ENCODE assay signal across 9 mouse cellular contexts in the genomic region with DNA sequence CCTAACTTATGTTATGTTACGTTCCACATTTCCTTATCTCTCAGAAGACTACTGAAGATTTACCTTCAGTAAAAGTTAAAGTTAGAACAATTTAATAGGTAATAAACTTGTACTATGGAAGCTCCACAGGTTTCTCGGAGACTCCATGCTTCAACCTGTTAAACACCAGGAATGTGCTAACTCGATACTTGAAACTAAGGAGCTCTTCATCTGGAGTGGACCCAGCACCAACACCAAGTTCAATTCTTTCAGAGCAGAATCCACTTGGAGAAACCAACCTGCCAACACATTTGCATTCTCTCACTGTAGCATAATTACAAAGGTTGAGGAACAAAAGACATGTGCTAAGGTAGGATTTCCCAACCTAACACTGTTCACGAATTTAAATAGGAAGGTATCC. TPM values are rescaled to one million over a fixed set of nuclear protein-coding genes. Genes with fewer than 3 reads are reported as not detected.
DNase-seq lines count a peak whose midpoint lies in the region; ATAC-seq lines count a peak whose summit lies in the region.
"Had no signal": no experiment of that assay in that cellular context is flagged by ENCODE, and none has a peak within 500 bp of the region (broad histone marks: within the 10 kb centered on the region; RNA-seq: fewer than 3 reads in every experiment).

No protein-coding gene starts in this region.

- no peak for ATAC-seq in liver, embryonic 11.5 days (replicated peaks; ENCODE audit: low FRiP score)
- no peak for ATAC-seq in forebrain, embryonic 11.5 days (replicated peaks; ENCODE audit: low FRiP score)
- no peak for ATAC-seq in neural tube, embryonic 12.5 days (ENCODE audit: low FRiP score, low read depth)

- H3K9me3 ChIP-seq in liver, embryonic 11.5 days (ENCODE audit: control insufficient read depth, low read length): no peaks in the 10 kb centered on the region
- no peaks in the 10 kb centered on the region for H3K9me3 ChIP-seq in forebrain, embryonic 11.5 days (ENCODE audit: control insufficient read depth, low read length)
- H3K9me3 ChIP-seq in neural tube, embryonic 12.5 days: no peaks in the 10 kb centered on the region

- peak overlapping the region; percentile 100 for H3K4me3 ChIP-seq in liver, embryonic 11.5 days (ENCODE audit: low read depth, low read length)
- peak overlapping the region; percentile 1; the same call in 1 of the 2 replicates for H3K4me3 ChIP-seq in forebrain, embryonic 11.5 days (ENCODE audit: low read depth, low read length)
- H3K4me3 ChIP-seq in neural tube, embryonic 12.5 days: no peak overlapping the region

- peaks cover 22% of the 10 kb centered on the region for H3K36me3 ChIP-seq in liver, embryonic 11.5 days (ENCODE audit: control insufficient read depth, insufficient read depth, low read length)
- peaks cover 12% of the 10 kb centered on the region for H3K36me3 ChIP-seq in forebrain, embryonic 11.5 days (ENCODE audit: control insufficient read depth, insufficient read depth, low read length)
- H3K36me3 ChIP-seq in neural tube, embryonic 12.5 days: peaks cover 38% of the 10 kb centered on the region

- H3K4me1 ChIP-seq in liver, embryonic 11.5 days (replicated peaks; ENCODE audit: control insufficient read depth, insufficient read depth, low read length): peaks cover 10% of the 10 kb centered on the region
- peaks cover 10% of the 10 kb centered on the region; the same call in 1 of the 2 replicates for H3K4me1 ChIP-seq in forebrain, embryonic 11.5 days (replicated peaks; ENCODE audit: control insufficient read depth, insufficient read depth, low read length)
- peaks cover 12% of the 10 kb centered on the region for H3K4me1 ChIP-seq in neural tube, embryonic 12.5 days

- 66% methylated on average over 4 of the region's 4 CpGs for WGBS in liver, embryonic 11.5 days
- 84% methylated on average over 4 of the region's 4 CpGs for WGBS in forebrain, embryonic 11.5 days
- 81% methylated on average over 4 of the region's 4 CpGs for WGBS in neural tube, embryonic 12.5 days

- no peak for DNase-seq in liver, embryonic 11.5 days (ENCODE audit: low spot score)
- DNase-seq in liver: no peak
- no peak for DNase-seq in forebrain, embryonic 11.5 days (ENCODE audit: low spot score)
- DNase-seq in kidney, postnatal 36 days: peak; percentile 5 to 29
- DNase-seq in cerebellum, adult 11 months: no peak
- no peak for DNase-seq in cerebellum, adult 9-11 months
- no peak for DNase-seq in spleen, postnatal 10 days (ENCODE audit: low spot score in 2 of 2)
- DNase-seq: spleen, adult 18-20 months had no signal

- no peak overlapping the region for H3K27ac ChIP-seq in liver, embryonic 11.5 days (ENCODE audit: low read depth, low read length)
- no peak overlapping the region for H3K27ac ChIP-seq in forebrain, embryonic 11.5 days (ENCODE audit: low read depth, low read length)
- no peak overlapping the region for H3K27ac ChIP-seq in neural tube, embryonic 12.5 days

- no peaks in the 10 kb centered on the region for H3K27me3 ChIP-seq in liver, embryonic 11.5 days (replicated peaks; ENCODE audit: control insufficient read depth, insufficient read depth, low read length)
- H3K27me3 ChIP-seq in forebrain, embryonic 11.5 days (ENCODE audit: control insufficient read depth, insufficient read depth, low read length): no peaks in the 10 kb centered on the region
- no peaks in the 10 kb centered on the region for H3K27me3 ChIP-seq in neural tube, embryonic 12.5 days (replicated peaks)

- peak overlapping the region; percentile 78 for H3K4me2 ChIP-seq in liver, embryonic 11.5 days
- peak overlapping the region; percentile 11; the same call in 1 of the 2 replicates for H3K4me2 ChIP-seq in forebrain, embryonic 11.5 days (ENCODE audit: low read depth, low read length, severe bottlenecking)
- peak overlapping the region; percentile 73 for H3K4me2 ChIP-seq in neural tube, embryonic 12.5 days (replicated peaks)

- no peak overlapping the region for H3K9ac ChIP-seq in liver, embryonic 11.5 days (ENCODE audit: low read depth, low read length)
- no peak overlapping the region for H3K9ac ChIP-seq in forebrain, embryonic 11.5 days (ENCODE audit: low read length)
- no peak overlapping the region for H3K9ac ChIP-seq in neural tube, embryonic 12.5 days

RNA-seq across cellular contexts. Expression of gene Btf3, which starts 1.7 kb away (rescaled TPM):
- polyA plus RNA-seq in liver, embryonic 11.5 days (2014; fragmentation: Nextera tagmentation; extraction: Ambion mirVana): 879 and 893 TPM in 2 replicates
- 697 and 773 TPM in 2 replicates for polyA plus RNA-seq in forebrain, embryonic 11.5 days (2014; fragmentation: Nextera tagmentation; extraction: Ambion mirVana)
- 648 and 669 TPM in 2 replicates for polyA plus RNA-seq in neural tube, embryonic 12.5 days (2016; fragmentation: Nextera tagmentation; extraction: Ambion mirVana)

RNA-seq across cellular contexts. Expression of gene Gm21976, which starts 35.4 kb away (rescaled TPM):
- polyA plus RNA-seq in liver, embryonic 11.5 days (2014; fragmentation: Nextera tagmentation; extraction: Ambion mirVana): not detected in 2 replicates
- not detected in 2 replicates for polyA plus RNA-seq in forebrain, embryonic 11.5 days (2014; fragmentation: Nextera tagmentation; extraction: Ambion mirVana)
- not detected in 2 replicates for polyA plus RNA-seq in neural tube, embryonic 12.5 days (2016; fragmentation: Nextera tagmentation; extraction: Ambion mirVana)

RNA-seq across cellular contexts. Expression of gene Foxd1, which starts 38.9 kb away (rescaled TPM):
- 0.05 TPM in 1 of 2 replicates, not detected in the other for polyA plus RNA-seq in liver, embryonic 11.5 days (2014; fragmentation: Nextera tagmentation; extraction: Ambion mirVana)
- polyA plus RNA-seq in forebrain, embryonic 11.5 days (2014; fragmentation: Nextera tagmentation; extraction: Ambion mirVana): 4.4 and 4.8 TPM in 2 replicates
- 4.9 and 5.7 TPM in 2 replicates for polyA plus RNA-seq in neural tube, embryonic 12.5 days (2016; fragmentation: Nextera tagmentation; extraction: Ambion mirVana)

RNA-seq across cellular contexts. Expression of gene Ankra2, which starts 52.2 kb away (rescaled TPM):
- 19.4 and 20.2 TPM in 2 replicates for polyA plus RNA-seq in liver, embryonic 11.5 days (2014; fragmentation: Nextera tagmentation; extraction: Ambion mirVana)
- polyA plus RNA-seq in forebrain, embryonic 11.5 days (2014; fragmentation: Nextera tagmentation; extraction: Ambion mirVana): 30.2 and 33.3 TPM in 2 replicates
- 41.4 and 46.1 TPM in 2 replicates for polyA plus RNA-seq in neural tube, embryonic 12.5 days (2016; fragmentation: Nextera tagmentation; extraction: Ambion mirVana)

RNA-seq across cellular contexts. Expression of gene Utp15, which starts 52.3 kb away (rescaled TPM):
- 46.1 and 49.9 TPM in 2 replicates for polyA plus RNA-seq in liver, embryonic 11.5 days (2014; fragmentation: Nextera tagmentation; extraction: Ambion mirVana)
- 43.0 and 46.5 TPM in 2 replicates for polyA plus RNA-seq in forebrain, embryonic 11.5 days (2014; fragmentation: Nextera tagmentation; extraction: Ambion mirVana)
- 33.6 and 34.9 TPM in 2 replicates for polyA plus RNA-seq in neural tube, embryonic 12.5 days (2016; fragmentation: Nextera tagmentation; extraction: Ambion mirVana)

Comparison
In these comparisons a context has a peak if more than half of its experiments do, and no peak if none do; other contexts are left out.
1. DNase-seq: peak in kidney, postnatal 36 days (2 of 2); none in liver, embryonic 11.5 days (single experiment), liver (single experiment), forebrain, embryonic 11.5 days (single experiment), cerebellum, adult 11 months (single experiment), cerebellum, adult 9-11 months (single experiment) and spleen, postnatal 10 days (0 of 2).
2. H3K4me2 ChIP-seq: peak in every context shown above with its lines; median percentile 78 in liver, embryonic 11.5 days; 73 in neural tube, embryonic 12.5 days; 11 in forebrain, embryonic 11.5 days.